Mouse (Mus musculus) induced T-regulatory cell, adult 2 months (primary cell): ENCODE measurements around the gene Tekt4.

Experiments used
- DNase-seq: peaks from one replicate; pipeline ENCODE4 v3.0.0-alpha.2; 2012; ENCODE audit warnings: low read depth

Tekt4 gene

DNA sequence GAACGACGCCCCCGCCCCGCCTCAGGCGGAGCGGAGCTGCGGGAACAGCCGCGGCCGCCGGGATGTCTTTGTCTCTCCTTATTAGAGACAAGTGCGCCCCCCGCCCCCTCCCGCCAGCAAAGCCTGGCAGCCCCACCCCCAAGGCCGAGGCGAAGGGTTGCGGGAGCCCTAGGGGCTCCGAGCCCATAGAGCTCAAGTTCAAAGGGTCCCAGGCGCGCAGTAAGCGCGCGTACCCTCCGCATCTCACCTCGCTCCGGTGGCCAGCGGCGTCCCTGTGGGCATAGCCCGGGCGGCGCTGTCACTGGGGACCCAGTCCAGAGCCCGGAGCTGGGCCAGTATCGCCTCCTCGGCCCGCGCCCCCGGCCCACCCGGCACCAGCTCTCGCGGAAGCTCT lies 21.2 kb upstream of the Tekt4 start:
- DNase-seq, result no peak

DNA sequence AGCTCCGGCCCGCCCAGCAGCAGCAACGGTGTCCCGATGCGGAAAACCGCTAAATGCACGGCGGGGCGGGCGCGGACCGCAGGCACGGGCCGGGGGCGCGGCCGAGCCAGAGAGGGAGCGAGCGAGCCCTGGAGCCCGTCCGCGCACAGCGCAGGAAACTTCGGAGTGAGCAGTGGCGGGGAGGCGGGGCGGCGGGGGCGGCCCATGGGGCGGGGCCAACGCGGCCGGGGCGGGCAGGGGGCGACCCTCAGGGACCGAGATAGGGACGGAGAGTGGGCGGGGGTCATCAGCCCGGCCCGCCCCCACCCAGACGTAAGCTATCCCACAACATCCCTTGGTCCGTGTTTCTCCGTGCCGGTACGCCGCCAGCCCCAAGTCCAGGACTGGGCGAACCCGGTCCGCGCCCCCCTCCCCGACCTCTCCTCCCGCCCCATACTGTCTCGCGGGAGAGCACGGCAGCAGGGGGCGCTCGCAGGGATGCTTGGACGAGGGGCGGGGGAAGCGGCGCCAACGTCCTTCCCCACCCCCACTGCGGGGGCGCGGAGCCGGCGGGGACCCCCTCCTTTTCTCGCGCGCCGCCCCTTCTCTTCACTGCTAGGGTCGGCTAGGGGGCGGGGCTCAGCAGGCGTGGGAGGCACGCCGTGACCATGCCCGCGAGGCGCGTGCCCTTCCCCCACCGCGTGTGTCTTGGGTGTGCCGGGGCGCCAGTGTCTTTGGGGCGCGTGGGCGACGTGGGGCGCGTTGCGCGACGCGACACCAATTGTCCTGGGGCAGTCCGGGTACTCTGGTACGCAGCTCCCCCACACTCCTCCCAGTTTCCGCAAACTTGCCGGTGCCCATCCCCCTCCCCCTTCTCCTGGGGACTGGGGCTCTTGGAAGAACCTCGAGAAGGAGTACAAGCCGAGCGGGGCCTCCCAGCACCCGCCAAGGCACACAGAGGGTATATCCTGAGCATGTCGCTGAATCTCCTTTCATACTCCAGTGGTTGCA lies 20.5 kb upstream of the Tekt4 start, which contains the start of gene Cacna1h:
Gene Cacna1h (minus strand): TSS at position 167 of the 990 bp plus-strand sequence.
- DNase-seq, result peak; percentile 12

DNA sequence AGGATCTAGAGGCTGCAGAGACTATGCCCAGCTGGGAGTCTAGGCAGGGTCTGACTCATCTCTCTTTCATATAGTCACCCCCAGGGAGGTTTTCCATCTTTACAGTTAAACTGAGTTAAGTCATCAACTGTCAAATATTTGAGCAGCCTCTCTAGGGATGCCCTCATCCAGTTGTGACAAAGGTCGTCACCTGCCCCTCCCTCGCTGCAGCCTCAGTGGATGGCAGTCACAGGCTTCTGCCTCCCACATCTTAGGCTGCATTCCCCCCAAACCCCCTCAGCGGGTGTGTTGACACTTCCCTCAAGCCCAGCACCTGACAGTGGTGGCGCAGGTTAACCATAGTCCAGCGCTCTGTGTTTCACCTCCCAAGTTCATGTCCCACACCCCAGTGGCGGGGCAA lies 13.0 kb upstream of the Tekt4 start:
- DNase-seq, result no peak

DNA sequence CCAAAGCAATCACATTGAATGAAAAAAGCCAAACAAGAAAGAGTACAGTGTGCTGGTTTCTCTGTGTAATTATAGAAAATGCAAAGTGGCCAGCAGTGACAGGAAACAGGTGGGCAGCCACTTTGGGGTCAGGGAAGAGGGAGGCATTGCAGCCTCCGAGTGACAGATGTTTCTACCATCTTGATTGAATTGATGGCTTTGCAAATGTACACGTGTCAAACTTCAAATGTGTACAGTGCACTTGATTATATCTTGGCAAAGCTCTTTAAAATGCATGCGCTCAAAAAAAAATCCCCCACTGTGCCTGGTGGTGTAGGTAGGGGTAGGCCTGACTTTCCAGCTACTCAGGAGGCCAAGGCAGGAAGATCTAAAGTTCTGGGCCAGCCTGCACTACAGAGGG lies 11.5 kb upstream of the Tekt4 start:
- DNase-seq, result no peak

DNA sequence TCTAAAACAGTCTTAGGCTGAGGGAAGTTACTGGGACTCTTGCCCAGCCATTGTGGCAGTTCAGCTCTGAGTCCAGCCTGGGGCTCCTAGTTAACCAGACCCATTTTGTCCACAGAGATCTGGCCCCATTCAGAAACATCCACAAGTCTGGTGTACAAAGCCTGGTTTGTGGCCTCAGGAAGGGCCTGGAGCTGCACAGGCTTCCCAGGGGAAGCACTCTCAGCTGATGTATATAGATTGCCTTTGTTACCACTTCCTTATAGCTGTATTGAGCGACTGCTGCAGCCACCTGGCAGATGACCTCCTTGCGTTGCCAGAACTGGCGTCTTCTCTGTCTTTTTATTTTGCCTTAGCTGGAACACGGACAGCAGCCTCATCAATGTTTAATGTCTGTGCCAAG lies 9.3 kb upstream of the Tekt4 start:
- DNase-seq, result no peak

DNA sequence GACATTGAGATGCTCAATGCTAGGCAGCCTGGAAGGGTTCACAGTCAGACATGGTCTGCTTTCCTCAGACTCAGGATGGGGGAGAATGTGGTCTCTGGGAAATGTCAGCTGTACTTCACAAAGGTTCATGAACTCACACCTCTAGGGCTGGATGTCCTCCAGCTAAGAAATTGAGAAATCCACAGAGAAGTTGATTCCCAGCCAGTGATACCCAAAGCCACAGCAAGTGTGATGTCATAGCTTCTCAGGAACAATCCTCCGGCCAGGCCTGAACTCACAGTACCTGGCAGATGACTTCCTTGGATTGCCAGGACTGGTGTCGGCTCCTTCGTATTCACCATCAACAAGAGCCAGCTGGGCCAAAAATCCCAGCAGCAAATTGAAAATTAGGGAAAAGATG lies 8.6 kb upstream of the Tekt4 start:
- no peak for DNase-seq

DNA sequence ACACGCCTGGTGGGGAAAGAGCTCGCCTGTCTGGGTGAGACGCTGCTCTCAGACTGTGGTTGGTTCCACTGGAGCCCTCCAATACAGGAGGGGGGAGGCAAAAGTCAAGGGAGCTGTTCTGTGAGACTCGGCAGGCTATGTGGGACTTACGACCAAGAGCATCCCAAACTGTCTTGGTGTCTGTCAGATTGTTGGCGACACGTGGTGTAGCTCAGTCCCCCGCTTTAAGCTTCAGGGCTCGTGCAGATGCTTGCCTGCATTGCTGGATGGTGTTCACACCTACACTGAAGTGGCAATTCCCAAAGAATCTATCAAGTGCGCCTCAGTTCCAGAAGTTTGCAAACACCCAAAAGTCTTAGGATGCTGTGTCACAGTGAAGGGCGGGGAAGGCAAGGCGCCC lies 6.5 kb upstream of the Tekt4 start:
- DNase-seq, result no peak

DNA sequence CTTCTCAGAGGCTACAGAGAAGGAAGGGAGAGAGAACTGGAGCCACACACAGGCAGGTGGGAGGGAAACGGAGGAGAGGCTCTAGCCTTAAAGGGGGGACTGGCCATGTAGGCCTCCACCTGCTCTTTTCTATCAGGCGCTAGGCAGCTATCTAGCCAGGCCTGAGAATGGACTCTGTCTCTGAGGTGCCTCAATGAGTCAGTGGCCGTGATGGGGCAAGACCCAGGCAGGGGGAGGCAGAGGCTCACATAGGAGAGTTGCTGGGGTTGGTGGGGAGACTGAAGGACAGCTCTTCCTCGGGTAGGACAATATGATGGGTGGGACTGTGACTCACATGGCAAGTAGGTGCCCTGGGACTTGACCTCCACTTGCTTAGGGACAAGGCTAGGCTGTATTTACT lies 4.1 kb upstream of the Tekt4 start:
- DNase-seq, result no peak

DNA sequence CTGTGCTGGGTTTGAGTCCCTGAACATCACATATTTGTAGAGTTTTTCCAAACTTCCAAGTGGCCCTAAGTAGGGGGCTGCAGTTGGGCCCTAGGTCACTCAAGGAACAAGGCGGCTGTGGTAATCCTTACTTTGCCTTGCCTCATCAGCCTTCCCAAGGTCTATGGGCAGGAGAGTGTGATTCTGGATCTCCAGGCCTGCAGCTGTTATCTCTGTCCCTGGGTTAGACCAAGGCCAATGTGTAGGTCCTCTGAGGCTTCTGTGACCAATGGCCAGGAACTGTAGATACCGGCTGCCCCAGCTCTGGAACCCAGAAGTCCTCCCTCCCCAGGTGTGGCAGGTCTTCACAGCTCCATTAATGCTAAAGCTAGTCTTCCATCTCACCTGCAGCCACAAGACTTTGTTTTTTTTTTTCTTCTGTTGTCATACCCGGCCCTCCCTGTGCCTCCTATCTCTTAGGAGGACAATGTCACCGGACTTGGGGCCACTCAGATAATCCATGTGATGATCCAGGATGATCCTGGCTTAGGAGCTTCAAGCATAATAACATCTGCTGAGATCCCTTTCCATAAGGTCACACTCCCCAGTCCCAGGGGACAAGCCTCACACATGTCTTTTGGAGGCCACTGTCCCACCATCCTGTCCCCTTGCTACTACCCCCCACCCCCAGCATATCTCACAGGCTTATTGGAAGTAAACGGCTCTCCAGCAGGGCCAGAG lies 2.0 kb upstream of the Tekt4 start:
- no peak for DNase-seq

DNA sequence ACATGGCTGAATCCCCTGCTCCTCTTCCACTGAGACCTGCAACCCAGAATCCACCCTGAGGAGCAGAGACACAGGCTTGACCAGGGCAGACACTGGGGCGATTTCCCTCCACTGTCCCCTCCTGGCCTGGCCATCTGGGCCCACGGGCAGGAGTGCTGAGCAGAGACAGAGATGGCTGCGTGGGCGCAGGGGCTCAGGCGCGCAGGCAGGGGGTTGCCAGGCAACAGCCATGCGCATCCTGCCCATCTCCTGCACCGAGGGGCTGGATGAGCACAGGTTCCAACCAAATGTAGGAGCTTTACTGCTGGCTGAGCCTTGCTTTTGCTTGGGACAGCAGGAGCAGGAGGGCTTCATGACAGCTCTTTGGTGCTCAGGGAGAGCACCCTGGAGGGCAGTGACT lies 2.1 kb downstream of the Tekt4 start:
- DNase-seq, result no peak

DNA sequence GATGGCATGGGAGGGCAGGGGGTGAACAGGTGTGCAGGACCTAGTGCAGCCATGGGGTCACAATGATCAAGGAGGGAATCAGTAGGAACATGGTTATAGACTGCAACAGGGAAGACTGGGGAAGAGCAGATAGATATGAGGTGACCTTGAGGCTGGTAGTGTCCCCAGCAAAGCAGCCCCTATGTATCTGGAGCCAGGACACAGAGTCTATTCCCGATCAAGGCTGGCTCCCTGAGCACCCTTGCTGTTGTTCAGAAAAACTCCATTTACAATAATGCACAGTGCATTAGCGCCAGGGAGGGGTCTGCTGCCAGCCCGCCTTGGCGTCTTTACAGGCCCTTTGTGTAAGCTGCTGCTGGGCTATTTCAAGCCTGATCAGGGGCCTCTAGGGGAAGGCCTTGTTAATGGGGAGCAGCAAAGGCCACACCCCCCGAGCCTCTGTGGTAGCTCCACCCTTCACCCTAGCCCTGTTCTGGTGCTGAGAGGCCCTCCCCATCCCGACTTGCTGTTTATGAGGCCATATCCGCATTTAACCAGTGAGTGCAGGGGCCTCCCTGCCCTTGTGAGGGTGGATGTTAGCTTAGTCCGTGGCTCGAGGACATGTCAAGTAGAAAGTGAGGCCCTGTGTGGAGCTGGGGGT lies 7.9 kb downstream of the Tekt4 start:
- no peak for DNase-seq

DNA sequence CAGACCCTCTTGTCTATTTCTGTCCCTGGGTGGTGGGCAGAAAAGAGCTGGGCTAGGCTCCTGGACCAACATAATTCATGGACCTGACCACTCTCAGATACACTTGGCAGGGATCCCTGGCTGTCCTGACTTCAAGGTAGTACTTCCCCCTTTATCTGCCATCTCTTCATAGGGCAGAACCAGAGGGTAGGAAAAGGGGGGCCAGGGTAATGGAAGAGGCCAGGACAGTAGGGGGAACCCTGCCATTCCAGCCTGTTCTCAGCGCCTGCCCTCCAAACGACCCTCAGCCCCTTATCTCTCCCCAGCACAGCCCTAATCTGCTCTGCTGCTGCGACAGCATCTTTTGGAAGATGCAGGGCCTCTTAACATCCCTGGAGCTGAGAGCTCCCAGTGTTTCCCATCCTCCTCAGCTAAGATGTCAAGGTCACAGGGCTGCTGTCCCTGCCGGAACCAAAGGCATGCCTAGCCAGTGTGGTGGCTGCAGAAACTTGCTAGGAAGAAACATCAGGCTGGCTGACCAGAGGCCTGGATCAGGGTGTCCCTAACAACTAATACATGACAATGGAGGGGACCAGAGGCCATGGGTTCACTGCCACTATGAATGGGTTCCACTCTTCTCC lies 9.0 kb downstream of the Tekt4 start:
- DNase-seq, result no peak

DNA sequence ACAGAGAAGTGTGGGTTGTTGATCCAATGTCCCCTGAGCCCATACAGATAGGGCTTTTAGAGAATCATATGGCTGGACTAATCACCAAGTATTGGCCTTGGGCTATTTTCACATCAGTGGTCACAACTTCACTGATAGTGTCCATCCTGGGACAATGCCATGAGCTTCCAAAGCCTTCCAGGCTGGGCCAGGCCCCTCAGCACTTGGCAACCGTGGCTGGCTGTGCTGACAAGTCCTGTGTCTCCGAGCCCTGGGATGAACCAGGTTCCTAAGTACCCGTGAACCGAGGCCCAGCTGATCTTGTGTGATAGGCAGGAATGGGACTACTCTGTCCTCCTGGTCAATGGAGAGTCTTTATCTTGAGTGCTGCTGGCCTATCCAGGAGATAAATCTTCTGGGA lies 9.7 kb downstream of the Tekt4 start:
- no peak for DNase-seq

DNA sequence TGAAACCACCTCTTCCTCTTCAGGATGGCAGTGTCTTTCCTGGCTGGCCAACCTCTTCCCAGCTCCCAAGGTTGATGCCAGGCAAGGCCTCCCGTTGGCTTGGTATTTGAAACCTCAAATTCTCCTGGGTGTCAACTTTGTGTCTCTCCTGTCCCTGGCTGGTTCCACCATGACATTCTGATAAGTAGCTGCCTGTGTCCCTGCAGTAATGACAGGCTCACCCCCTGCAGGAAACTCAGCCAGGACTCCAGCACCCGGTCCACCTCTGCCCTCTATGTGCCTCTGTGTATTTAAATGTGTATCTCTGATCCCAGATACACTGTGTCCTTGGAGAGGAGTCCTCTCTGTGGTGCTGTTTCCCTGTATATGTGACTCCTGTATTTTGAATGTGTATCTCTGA lies 11.8 kb downstream of the Tekt4 start:
- no peak for DNase-seq

DNA sequence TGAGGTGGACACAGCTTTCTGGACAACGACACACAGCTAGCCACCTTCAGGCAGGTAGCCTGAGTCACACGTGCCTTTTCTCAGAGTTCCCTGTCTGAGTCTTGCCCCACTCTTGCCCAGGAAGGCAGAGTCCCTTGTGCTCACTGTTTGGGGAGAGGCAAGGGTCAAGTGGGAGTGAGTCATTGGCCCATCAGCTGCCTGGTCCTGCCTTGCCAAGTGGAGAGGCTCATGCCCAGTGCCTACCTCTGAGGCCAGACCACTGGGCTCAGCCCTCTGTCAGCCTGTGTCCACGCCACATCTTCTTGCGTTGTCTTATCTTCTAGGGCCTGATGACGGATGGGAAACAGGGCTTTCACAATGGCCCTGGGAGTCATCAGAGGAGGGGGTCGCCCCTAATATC lies 13.4 kb downstream of the Tekt4 start:
- no peak for DNase-seq

DNA sequence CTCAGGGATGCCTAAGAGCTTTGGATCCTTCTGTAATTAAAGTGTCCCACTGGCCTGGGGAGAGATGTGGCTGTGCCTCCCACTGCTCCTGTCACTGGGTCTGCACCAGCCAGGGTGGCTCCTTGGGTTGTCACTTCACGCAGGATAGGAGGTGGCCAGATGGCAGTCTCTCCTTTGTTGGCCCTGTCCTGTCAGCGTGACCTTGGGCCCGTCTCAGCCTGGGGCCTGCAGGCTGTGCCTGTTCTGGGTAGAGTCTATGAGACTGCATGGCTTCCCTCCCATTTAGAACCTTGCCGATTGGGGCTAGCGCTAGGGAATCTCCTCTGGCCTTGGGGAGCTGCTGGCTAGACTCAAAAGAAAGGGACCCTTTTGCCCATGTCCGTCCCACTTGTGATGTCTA lies 13.9 kb downstream of the Tekt4 start:
- DNase-seq, result no peak

DNA sequence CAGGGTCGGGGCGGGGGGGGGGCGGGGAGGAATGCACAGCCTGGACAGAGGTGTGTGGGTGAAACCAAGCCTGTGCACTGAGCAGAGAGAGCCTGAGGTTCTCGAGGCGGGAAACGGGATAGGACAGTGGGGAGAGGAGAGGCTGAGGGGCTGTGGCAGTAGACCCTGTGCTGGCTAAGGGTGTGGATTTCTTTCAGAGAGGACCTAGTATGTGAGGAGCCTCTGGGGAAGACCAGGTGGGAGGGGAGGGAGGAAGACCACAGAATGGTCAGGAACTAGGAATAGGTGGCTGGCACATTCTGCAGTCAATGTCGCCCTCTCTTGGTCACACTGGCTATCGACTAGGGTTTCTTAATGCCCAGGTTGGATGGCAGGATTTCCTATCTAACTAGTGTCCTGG lies 15.4 kb downstream of the Tekt4 start:
- DNase-seq, result peak; percentile 33

DNA sequence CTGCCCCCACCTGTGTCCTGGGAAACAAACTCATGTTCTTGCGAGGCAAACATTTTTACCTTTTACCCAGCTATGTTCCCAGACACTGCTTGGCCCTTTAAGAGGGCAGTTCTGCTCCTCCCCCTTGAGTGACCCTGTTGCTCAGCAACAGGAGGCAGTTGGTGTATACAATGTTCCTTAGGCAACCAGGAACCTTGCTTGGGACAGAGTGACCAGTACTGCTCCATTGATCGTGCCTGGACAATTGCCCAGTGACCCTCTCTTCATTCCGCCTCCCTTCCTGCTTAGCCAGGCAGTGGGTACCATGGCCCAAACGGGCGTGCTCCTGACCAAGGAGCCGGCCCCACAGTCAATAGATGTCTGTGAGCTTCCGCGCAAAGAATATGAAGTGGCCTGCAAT lies 17.0 kb downstream of the Tekt4 start:
- DNase-seq, result no peak

DNA sequence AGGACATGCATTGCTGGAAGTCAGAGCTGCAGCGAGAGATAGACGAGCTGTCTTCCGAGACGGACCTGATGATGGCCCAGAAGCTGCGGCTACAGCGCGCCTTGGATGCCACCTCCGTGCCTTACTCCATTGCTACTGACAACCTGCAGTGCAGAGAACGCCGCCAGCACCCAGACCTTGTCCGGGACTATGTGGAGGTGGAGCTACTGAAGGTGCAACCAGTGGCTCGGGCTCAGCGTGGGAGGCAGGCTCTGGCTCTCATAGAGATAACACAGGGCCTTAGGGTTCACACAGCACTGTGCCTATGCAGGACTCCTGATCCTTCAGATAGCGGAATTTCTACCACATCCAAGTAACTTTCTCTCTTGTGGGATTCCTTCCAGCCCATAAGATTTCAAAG lies 17.6 kb downstream of the Tekt4 start:
- no peak for DNase-seq

DNA sequence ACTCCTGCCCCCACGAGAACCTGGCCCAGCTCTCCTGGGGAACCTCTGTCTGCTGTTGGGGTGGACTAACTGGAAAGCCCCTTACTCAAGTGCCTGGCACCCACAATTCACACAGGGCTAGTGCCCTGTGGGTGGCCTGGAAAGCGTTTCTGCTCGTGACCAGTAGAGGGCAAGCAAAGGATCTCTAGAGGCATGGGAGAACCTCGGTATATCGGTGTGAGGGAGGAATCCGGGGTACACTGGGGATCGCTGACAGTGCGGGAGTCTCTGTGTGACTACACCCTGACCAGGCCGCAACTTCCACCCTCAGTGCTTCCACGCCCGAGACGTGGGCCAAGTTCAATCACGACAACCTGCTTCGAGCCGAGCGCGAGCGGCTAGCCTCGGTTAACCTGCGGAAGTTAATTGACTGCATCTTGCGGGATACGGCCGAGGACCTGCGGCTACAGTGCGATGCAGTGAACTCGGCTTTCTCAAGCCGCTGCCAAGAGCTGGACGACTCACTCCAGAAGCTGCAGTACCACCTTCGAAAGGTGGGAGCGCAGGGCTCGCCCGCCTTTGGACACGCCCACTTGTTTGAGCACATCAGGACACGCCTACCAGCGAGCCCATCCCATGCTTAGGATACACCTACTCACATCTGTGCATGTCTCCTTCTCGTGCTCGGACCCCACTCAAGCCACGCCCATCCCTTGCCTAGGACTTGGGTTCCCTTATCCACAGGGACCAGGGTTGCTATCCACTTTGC lies 20.1 kb downstream of the Tekt4 start:
- DNase-seq, result peak; percentile 88

DNA sequence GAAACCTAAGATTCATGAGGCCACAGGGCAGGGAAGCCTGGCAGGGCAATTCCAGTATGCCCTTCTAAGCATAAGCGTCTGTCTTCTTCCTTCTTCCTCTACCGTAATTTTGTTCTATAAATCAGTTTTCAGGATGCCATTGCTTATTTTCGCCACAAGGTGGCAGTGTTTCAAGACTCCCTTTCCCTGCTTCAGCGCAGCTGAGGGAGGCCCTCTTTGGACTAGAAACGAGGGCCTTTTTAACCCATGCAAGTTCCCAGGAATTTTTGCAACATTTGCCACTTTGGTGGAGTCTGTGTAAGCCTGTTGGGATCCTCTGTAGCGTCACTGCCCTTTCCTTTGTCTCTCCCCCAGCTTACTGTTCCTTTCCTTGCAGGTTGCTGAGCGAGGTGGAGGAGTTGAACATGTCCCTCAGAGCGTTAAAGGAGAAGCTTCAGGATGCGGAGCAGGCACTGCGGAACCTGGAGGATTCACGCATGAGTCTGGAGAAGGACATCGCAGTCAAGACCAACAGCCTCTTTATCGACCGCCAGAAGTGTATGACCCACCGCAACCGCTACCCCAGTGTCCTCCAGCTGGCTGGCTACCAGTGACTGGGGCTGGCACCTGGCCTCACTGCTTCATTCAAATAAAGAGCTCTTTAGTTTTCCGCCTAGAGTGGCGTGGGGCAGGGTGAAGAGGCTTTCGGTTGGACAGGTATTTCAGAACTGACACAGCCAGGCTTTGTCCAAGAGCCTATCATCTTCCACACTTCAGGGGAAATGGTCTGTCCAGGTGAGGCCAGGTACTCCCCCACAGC lies 21.7 kb downstream of the Tekt4 start:
- DNase-seq, result peak; percentile 80
